Mouse (Mus musculus): Measurements from ENCODE around the gene Ncoa4. TPM values are rescaled to one million over a fixed set of nuclear protein-coding genes. Genes with fewer than 3 reads are reported as not detected.
A peak's percentile ranks its signal among the peaks of the same experiment; 100 is the strongest.
"Not testable (repeated sequence)": the region's sequence is repeated elsewhere in the genome, so short reads cannot be mapped to it uniquely, and the experiment has no call there.

The Ncoa4 gene
- polyA plus RNA-seq, 2 experiments = 117 to 353 TPM

GRCm38 (mm10) chr14:32192437-32192836, 32.8 kb downstream of the Ncoa4 start:
- H3K4me3 ChIP-seq (ENCODE audit: insufficient read depth in 1 of 2, low read depth in 2 of 2, low read length in 2 of 2) = no peak overlapping the region
- 31% methylated on average over 3 of the region's 3 CpGs for WGBS (ENCODE audit: insufficient replicate concordance)
- no peak overlapping the region for H3K4me2 ChIP-seq (ENCODE audit: low read depth)
- peak; percentile 37; the same call in 1 of the 2 replicates for ATAC-seq (ENCODE audit: insufficient read depth)
- no peak for TF ChIP-seq EP300 (IDR thresholded peaks at IDR 0.05; ENCODE audit: low read depth)
- TF ChIP-seq CTCF (IDR thresholded peaks at IDR 0.05; ENCODE audit: low read depth) = peak; percentile 91
- H3K27ac ChIP-seq = no peak overlapping the region
- H3K9ac ChIP-seq (replicated peaks) = no peak overlapping the region
- peaks cover 51% of the 10 kb centered on the region for H3K36me3 ChIP-seq (replicated peaks; ENCODE audit: control insufficient read depth, insufficient read depth, low read depth)
- no peaks in the 10 kb centered on the region for H3K9me3 ChIP-seq (ENCODE audit: control insufficient read depth, low read length)
- H3K27me3 ChIP-seq (ENCODE audit: control insufficient read depth, insufficient read depth, low read length) = no peaks in the 10 kb centered on the region
- no peaks in the 10 kb centered on the region for H3K4me1 ChIP-seq (replicated peaks; ENCODE audit: control insufficient read depth in 2 of 2, insufficient read depth in 2 of 2, low read length in 1 of 2)
- peak in 2 of 3 experiments; percentile 49 for DNase-seq (ENCODE audit: low read depth in 3 of 3, low spot score in 3 of 3)

GRCm38 (mm10) chr14:32193557-32193956, 33.9 kb downstream of the Ncoa4 start:
- not testable (repeated sequence) for H3K9ac ChIP-seq (replicated peaks); H3K4me2 ChIP-seq (ENCODE audit: low read depth); H3K4me3 ChIP-seq (ENCODE audit: insufficient read depth in 1 of 2, low read depth in 2 of 2, low read length in 2 of 2); H3K27ac ChIP-seq; H3K9me3 ChIP-seq (ENCODE audit: control insufficient read depth, low read length); ATAC-seq (ENCODE audit: insufficient read depth); DNase-seq (ENCODE audit: low read depth in 3 of 3, low spot score in 3 of 3); H3K4me1 ChIP-seq (replicated peaks; ENCODE audit: control insufficient read depth in 2 of 2, insufficient read depth in 2 of 2, low read length in 1 of 2); H3K27me3 ChIP-seq (ENCODE audit: control insufficient read depth, insufficient read depth, low read length)
- peak; percentile 27 for TF ChIP-seq CTCF (IDR thresholded peaks at IDR 0.05; ENCODE audit: low read depth)
- peaks cover 50% of the 10 kb centered on the region for H3K36me3 ChIP-seq (replicated peaks; ENCODE audit: control insufficient read depth, insufficient read depth, low read depth)
- 63% methylated on average over 5 of the region's 5 CpGs for WGBS (ENCODE audit: insufficient replicate concordance)

- H3K27me3 ChIP-seq (ENCODE audit: control insufficient read depth, insufficient read depth, low read length) = no peaks in the 10 kb centered on the region
- peak overlapping the region; percentile 71 to 87 for H3K4me3 ChIP-seq (ENCODE audit: insufficient read depth in 1 of 2, low read depth in 2 of 2, low read length in 2 of 2)
- peaks cover 20% of the 10 kb centered on the region for H3K36me3 ChIP-seq (replicated peaks; ENCODE audit: control insufficient read depth, insufficient read depth, low read depth)
- TF ChIP-seq CTCF (IDR thresholded peaks at IDR 0.05; ENCODE audit: low read depth) (no peak), EP300 (IDR thresholded peaks at IDR 0.05; ENCODE audit: low read depth) (no peak)
- peak overlapping the region; percentile 62 for H3K27ac ChIP-seq
- DNase-seq (ENCODE audit: low read depth in 3 of 3, low spot score in 3 of 3) (peak in 1 of 3 experiments; percentile 22), ATAC-seq (ENCODE audit: insufficient read depth) (peak; percentile 26)
- H3K4me2 ChIP-seq (ENCODE audit: low read depth) = peak overlapping the region; percentile 88
- WGBS (ENCODE audit: insufficient replicate concordance) = under 1% methylated on average over 25 of the region's 26 CpGs
- H3K4me1 ChIP-seq (replicated peaks; ENCODE audit: control insufficient read depth in 2 of 2, insufficient read depth in 2 of 2, low read length in 1 of 2) = peaks cover 13 to 21% of the 10 kb centered on the region in 2 experiments
- H3K9me3 ChIP-seq (ENCODE audit: control insufficient read depth, low read length) = no peaks in the 10 kb centered on the region
- H3K9ac ChIP-seq (replicated peaks) = peak overlapping the region; percentile 88
Measured at GRCm38 (mm10) chr14:32201354-32201753, 41.7 kb downstream of the Ncoa4 start.

GRCm38 (mm10) chr14:32201791-32202451, 42.3 kb downstream of the Ncoa4 start, which contains the start of the genes Timm23 and Parg:
Gene Timm23, minus strand, starts transcription at chr14:32201898.
Gene Parg, plus strand, starts transcription at chr14:32201949.
- TF ChIP-seq EP300 (IDR thresholded peaks at IDR 0.05; ENCODE audit: low read depth) (no peak), CTCF (IDR thresholded peaks at IDR 0.05; ENCODE audit: low read depth) (no peak)
- H3K36me3 ChIP-seq (replicated peaks; ENCODE audit: control insufficient read depth, insufficient read depth, low read depth) = peaks cover 18% of the 10 kb centered on the region
- under 1% methylated on average over 73 of the region's 77 CpGs for WGBS (ENCODE audit: insufficient replicate concordance)
- H3K27me3 ChIP-seq (ENCODE audit: control insufficient read depth, insufficient read depth, low read length) = no peaks in the 10 kb centered on the region
- peak; percentile 77 to 80 (median 77) for DNase-seq (ENCODE audit: low read depth in 3 of 3, low spot score in 3 of 3)
- H3K9me3 ChIP-seq (ENCODE audit: control insufficient read depth, low read length) = no peaks in the 10 kb centered on the region
- H3K27ac ChIP-seq = peak within 1 kb of the TSS; percentile 62
- peak within 1 kb of the TSS; percentile 71 to 87 for H3K4me3 ChIP-seq (ENCODE audit: insufficient read depth in 1 of 2, low read depth in 2 of 2, low read length in 2 of 2)
- peak within 1 kb of the TSS; percentile 88 for H3K9ac ChIP-seq (replicated peaks)
- peaks cover 13 to 21% of the 10 kb centered on the region in 2 experiments for H3K4me1 ChIP-seq (replicated peaks; ENCODE audit: control insufficient read depth in 2 of 2, insufficient read depth in 2 of 2, low read length in 1 of 2)
- H3K4me2 ChIP-seq (ENCODE audit: low read depth) = peak within 1 kb of the TSS; percentile 88
- ATAC-seq (ENCODE audit: insufficient read depth) = peak; percentile 93

- Histone ChIP-seq H3K27me3 (ENCODE audit: control insufficient read depth, insufficient read depth, low read length) (no peaks in the 10 kb centered on the region), H3K4me2 (ENCODE audit: low read depth) (no peak overlapping the region), H3K9me3 (ENCODE audit: control insufficient read depth, low read length) (no peaks in the 10 kb centered on the region), H3K4me3 (ENCODE audit: insufficient read depth in 1 of 2, low read depth in 2 of 2, low read length in 2 of 2) (no peak overlapping the region), H3K36me3 (replicated peaks; ENCODE audit: control insufficient read depth, insufficient read depth, low read depth) (no peaks in the 10 kb centered on the region), H3K9ac (replicated peaks) (no peak overlapping the region), H3K27ac (no peak overlapping the region), H3K4me1 (replicated peaks; ENCODE audit: control insufficient read depth in 2 of 2, insufficient read depth in 2 of 2, low read length in 1 of 2) (no peaks in the 10 kb centered on the region)
- DNase-seq (ENCODE audit: low read depth in 3 of 3, low spot score in 3 of 3) (no peak), ATAC-seq (ENCODE audit: insufficient read depth) (no peak)
- TF ChIP-seq EP300 (IDR thresholded peaks at IDR 0.05; ENCODE audit: low read depth) (no peak), CTCF (IDR thresholded peaks at IDR 0.05; ENCODE audit: low read depth) (no peak)
Measured at GRCm38 (mm10) chr14:32226601-32227000, 66.9 kb downstream of the Ncoa4 start.
